Mouse (Mus musculus) c-Kit-negative CD71-positive TER-119-positive erythroid progenitor cells, embryonic 14.5 days (primary cell): ENCODE results near the gene Olfr1362.

ENCODE experiments used
- DNase-seq: peaks from one replicate; pipeline ENCODE4 v3.0.0-alpha.2; 2013; ENCODE audit warnings: low read depth, low spot score

Gene Olfr1362

DNA sequence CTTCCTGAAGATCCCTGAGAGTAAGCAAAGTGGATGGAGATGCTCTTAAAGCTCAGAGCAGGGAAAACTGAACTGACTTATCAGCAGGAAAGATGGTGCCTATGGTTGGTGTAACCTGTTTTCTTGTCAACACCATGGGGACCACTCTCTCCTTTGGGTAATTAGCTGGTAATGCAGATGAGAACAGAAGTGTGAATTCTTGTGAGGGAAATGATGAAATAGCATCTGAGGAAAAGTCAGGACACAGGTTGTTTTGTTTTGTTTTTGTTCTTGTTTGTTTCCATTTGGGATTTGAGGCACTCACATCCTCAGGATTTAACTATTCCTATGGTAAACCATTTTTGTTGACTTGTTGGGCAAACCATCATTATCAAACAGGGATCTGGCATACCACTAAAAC is at the start of gene Olfr1362:
Olfr1362 (minus strand) TSS at position 101 of the 400 bp plus-strand sequence.
- no peak for DNase-seq

DNA sequence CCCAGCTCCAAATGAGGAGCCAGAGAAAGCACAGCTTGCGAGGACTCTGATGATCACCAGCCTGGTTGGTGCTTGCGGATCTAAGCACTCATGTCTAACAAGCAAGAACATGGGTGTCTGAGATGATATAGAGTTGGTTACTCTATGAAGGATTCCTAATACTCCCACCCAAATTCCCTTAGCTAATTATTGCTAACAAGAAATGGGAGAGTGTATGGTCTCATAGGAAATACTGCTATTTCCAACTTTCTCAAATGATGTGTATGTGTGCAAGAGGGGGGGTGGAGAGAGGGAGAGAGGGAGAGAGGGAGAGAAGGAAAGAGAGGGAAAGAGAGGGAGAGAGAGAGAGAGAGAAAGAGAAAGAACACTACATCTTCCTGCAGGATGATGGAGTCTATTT is 49.5 kb upstream of the Olfr1362 start, which contains the start of gene Olfr1361:
Olfr1361 (minus strand) TSS at position 101 of the 400 bp plus-strand sequence.
- DNase-seq = no peak

GRCm38 (mm10) chr13:21642418-21642817 is 28.6 kb upstream of the Olfr1362 start, which contains the start of gene Olfr11:
Gene Olfr11 (minus strand): TSS chr13:21642518.
- DNase-seq = no peak

- DNase-seq = no peak
Observed at GRCm38 (mm10) chr13:21591618-21592017, 22.2 kb downstream of the Olfr1362 start.

DNA sequence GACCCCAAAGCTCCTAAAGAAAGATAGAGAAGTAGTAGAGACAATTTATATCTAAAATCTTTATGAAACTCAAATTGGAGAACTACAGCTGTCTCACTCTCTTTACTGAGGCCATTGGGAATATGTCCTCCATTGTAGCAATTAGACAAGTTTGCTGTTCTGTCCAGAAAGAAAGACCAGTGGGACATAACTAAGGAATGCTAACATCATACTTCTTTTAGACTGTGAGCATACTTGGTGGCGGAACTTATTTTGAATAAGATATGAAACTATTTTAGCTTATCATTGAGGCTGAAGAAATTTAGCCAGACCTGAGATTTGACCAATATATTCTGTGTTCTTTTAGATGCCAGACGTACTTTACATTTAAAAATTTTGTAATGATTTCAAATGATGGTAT is 32.2 kb downstream of the Olfr1362 start, which contains the start of gene Olfr1364:
Olfr1364 (minus strand) TSS at position 101 of the 400 bp plus-strand sequence.
- no peak for DNase-seq
